Mouse (Mus musculus): ENCODE measurements around the gene Hspb3. TPM values are rescaled to one million over a fixed set of nuclear protein-coding genes. Genes with fewer than 3 reads are reported as not detected.

Hspb3 gene
- polyA plus RNA-seq, 1 experiment: not detected

DNA sequence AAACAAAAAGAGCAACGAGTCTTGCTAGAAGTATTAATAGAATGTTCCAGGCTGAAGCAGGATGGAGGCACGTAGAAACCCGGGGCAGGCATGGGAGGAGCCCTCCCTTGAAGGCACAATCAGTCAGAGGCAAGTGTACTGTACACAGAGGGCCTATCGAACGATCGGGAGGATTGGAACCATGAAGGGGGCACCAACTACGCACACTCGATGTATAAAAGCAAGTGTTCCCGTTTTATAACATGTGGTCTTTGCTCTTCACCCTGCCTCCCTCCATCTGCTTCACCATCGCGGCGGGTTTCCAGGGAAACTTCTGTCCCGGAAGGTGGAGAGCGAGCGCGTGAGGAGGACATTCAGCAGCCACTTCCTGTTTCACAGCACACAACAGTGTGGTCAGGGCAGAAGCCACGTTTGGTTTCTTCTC lies 27.7 kb downstream of the Hspb3 start:
- no peak for TF ChIP-seq MYOG (IDR thresholded peaks at IDR 0.05; ENCODE audit: control insufficient read depth, extremely low read depth, insufficient read length)
- no peak for TF ChIP-seq MYOD1 (IDR thresholded peaks at IDR 0.05; ENCODE audit: control insufficient read depth, insufficient read length, low read depth)
- no peak for TF ChIP-seq MAX (IDR thresholded peaks at IDR 0.05)
- no peak for TF ChIP-seq FOSL1 (IDR thresholded peaks at IDR 0.05; ENCODE audit: insufficient read depth, low read length, poor library complexity, severe bottlenecking)
- TF ChIP-seq USF1 (IDR thresholded peaks at IDR 0.05; ENCODE audit: low read depth): no peak
- no peak for TF ChIP-seq CTCF (IDR thresholded peaks at IDR 0.05; ENCODE audit: control insufficient read depth, insufficient read depth, insufficient read length)
- no peak for TF ChIP-seq CEBPB (IDR thresholded peaks at IDR 0.05; ENCODE audit: low read depth)
- no peak overlapping the region for H3ac ChIP-seq (ENCODE audit: control insufficient read depth, insufficient read length, low read depth)

GRCm38 (mm10) chr13:113634732-113635481 lies 28.6 kb downstream of the Hspb3 start:
- H3K79me2 ChIP-seq (ENCODE audit: control insufficient read depth, insufficient read depth): no peaks in the 10 kb centered on the region
- H3K4me3 ChIP-seq (ENCODE audit: insufficient read depth, poor library complexity, severe bottlenecking): no peak overlapping the region
- no peaks in the 10 kb centered on the region for H3K79me3 ChIP-seq (ENCODE audit: low read depth)
- H3K27me3 ChIP-seq (ENCODE audit: control insufficient read depth, insufficient read depth, insufficient read length): no peaks in the 10 kb centered on the region
- no peaks in the 10 kb centered on the region for H3K36me3 ChIP-seq (ENCODE audit: control insufficient read depth, insufficient read depth)
- no peak overlapping the region for H3ac ChIP-seq (ENCODE audit: control insufficient read depth, insufficient read length, low read depth)
- TF ChIP-seq MYOG (IDR thresholded peaks at IDR 0.05; ENCODE audit: control insufficient read depth, extremely low read depth, insufficient read length) (no peak), CTCF (IDR thresholded peaks at IDR 0.05; ENCODE audit: control insufficient read depth, insufficient read depth, insufficient read length) (no peak), MAX (IDR thresholded peaks at IDR 0.05) (no peak), MYOD1 (IDR thresholded peaks at IDR 0.05; ENCODE audit: control insufficient read depth, insufficient read length, low read depth) (no peak), USF1 (IDR thresholded peaks at IDR 0.05; ENCODE audit: low read depth) (no peak), CEBPB (IDR thresholded peaks at IDR 0.05; ENCODE audit: low read depth) (no peak), FOSL1 (IDR thresholded peaks at IDR 0.05; ENCODE audit: insufficient read depth, low read length, poor library complexity, severe bottlenecking) (no peak)

More for the DNA sequence above, 27.7 kb downstream of the Hspb3 start:
- no peaks in the 10 kb centered on the region for H3K27me3 ChIP-seq (ENCODE audit: control insufficient read depth, insufficient read depth, insufficient read length)
- H3K36me3 ChIP-seq (ENCODE audit: control insufficient read depth, insufficient read depth): no peaks in the 10 kb centered on the region
- no peak overlapping the region for H3K4me3 ChIP-seq (ENCODE audit: insufficient read depth, poor library complexity, severe bottlenecking)
- H3K79me2 ChIP-seq (ENCODE audit: control insufficient read depth, insufficient read depth): no peaks in the 10 kb centered on the region
- H3K79me3 ChIP-seq (ENCODE audit: low read depth): no peaks in the 10 kb centered on the region

DNA sequence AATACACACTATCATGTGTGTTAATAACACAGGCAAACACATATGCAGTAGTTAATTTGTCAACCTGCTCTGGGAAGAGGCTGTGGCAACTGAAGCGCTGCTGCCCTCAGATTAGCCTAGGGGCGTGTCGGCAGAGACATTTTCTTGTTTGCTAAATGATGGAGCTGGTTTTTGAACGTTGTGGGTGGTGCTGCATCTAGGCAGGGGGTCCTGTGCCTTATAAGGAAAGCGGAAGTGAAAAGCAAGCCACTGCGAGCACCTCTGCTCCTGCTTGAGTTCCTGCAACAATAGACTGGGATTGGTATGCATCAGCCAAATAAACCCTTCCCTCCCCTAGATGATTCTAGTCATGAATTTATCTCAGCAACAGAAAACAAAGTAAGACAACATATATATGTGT lies 31.0 kb downstream of the Hspb3 start:
- Histone ChIP-seq H3K79me3 (ENCODE audit: low read depth) (no peaks in the 10 kb centered on the region), H3ac (ENCODE audit: control insufficient read depth, insufficient read length, low read depth) (no peak overlapping the region), H3K27me3 (ENCODE audit: control insufficient read depth, insufficient read depth, insufficient read length) (no peaks in the 10 kb centered on the region), H3K79me2 (ENCODE audit: control insufficient read depth, insufficient read depth) (no peaks in the 10 kb centered on the region), H3K36me3 (ENCODE audit: control insufficient read depth, insufficient read depth) (no peaks in the 10 kb centered on the region), H3K4me3 (ENCODE audit: insufficient read depth, poor library complexity, severe bottlenecking) (no peak overlapping the region)
- TF ChIP-seq USF1 (IDR thresholded peaks at IDR 0.05; ENCODE audit: low read depth) (no peak), CEBPB (IDR thresholded peaks at IDR 0.05; ENCODE audit: low read depth) (no peak), FOSL1 (IDR thresholded peaks at IDR 0.05; ENCODE audit: insufficient read depth, low read length, poor library complexity, severe bottlenecking) (no peak), MAX (IDR thresholded peaks at IDR 0.05) (no peak)

GRCm38 (mm10) chr13:113627601-113628000 lies 35.9 kb downstream of the Hspb3 start:
- no peak for TF ChIP-seq MYOD1 (IDR thresholded peaks at IDR 0.05; ENCODE audit: control insufficient read depth, insufficient read length, low read depth)
- no peak for TF ChIP-seq USF1 (IDR thresholded peaks at IDR 0.05; ENCODE audit: low read depth)
- no peak for TF ChIP-seq MYOG (IDR thresholded peaks at IDR 0.05; ENCODE audit: control insufficient read depth, extremely low read depth, insufficient read length)
- no peak for TF ChIP-seq FOSL1 (IDR thresholded peaks at IDR 0.05; ENCODE audit: insufficient read depth, low read length, poor library complexity, severe bottlenecking)
- Histone ChIP-seq H3K4me3 (ENCODE audit: insufficient read depth, poor library complexity, severe bottlenecking) (no peak overlapping the region), H3K79me3 (ENCODE audit: low read depth) (no peaks in the 10 kb centered on the region), H3K79me2 (ENCODE audit: control insufficient read depth, insufficient read depth) (no peaks in the 10 kb centered on the region), H3ac (ENCODE audit: control insufficient read depth, insufficient read length, low read depth) (no peak overlapping the region), H3K27me3 (ENCODE audit: control insufficient read depth, insufficient read depth, insufficient read length) (no peaks in the 10 kb centered on the region), H3K36me3 (ENCODE audit: control insufficient read depth, insufficient read depth) (no peaks in the 10 kb centered on the region)

DNA sequence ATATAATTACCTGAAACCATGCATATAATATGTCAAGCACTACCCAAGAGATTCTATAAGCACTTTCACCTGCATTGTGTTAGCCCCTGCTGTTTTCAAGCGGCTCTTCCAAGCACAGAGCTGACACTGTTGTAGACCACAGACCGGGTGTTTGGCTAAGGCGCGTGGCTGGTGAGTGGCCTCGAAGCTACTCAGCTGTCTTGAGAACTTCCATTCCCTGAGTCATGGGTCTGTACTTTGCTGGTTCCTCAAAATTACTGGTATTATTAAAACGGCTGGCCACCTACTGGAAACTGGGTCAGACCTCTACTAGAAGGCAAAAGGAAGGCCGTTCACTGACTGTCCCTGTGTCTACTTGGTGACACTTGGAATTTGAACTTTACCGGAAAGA lies 40.6 kb downstream of the Hspb3 start:
- Histone ChIP-seq H3K79me2 (ENCODE audit: control insufficient read depth, insufficient read depth) (peaks cover 5% of the 10 kb centered on the region), H3K36me3 (ENCODE audit: control insufficient read depth, insufficient read depth) (no peaks in the 10 kb centered on the region)

More for the DNA sequence above, 40.6 kb downstream of the Hspb3 start:
- Histone ChIP-seq H3K79me3 (ENCODE audit: low read depth) (peaks cover 2% of the 10 kb centered on the region), H3K4me3 (ENCODE audit: insufficient read depth, poor library complexity, severe bottlenecking) (no peak overlapping the region), H3K27me3 (ENCODE audit: control insufficient read depth, insufficient read depth, insufficient read length) (no peaks in the 10 kb centered on the region), H3ac (ENCODE audit: control insufficient read depth, insufficient read length, low read depth) (no peak overlapping the region)
- no peak for TF ChIP-seq CTCF (IDR thresholded peaks at IDR 0.05; ENCODE audit: control insufficient read depth, insufficient read depth, insufficient read length)
- no peak for TF ChIP-seq FOSL1 (IDR thresholded peaks at IDR 0.05; ENCODE audit: insufficient read depth, low read length, poor library complexity, severe bottlenecking)
- TF ChIP-seq MYOG (IDR thresholded peaks at IDR 0.05; ENCODE audit: control insufficient read depth, extremely low read depth, insufficient read length): no peak
- TF ChIP-seq MYOD1 (IDR thresholded peaks at IDR 0.05; ENCODE audit: control insufficient read depth, insufficient read length, low read depth): no peak
- no peak for TF ChIP-seq CEBPB (IDR thresholded peaks at IDR 0.05; ENCODE audit: low read depth)
- TF ChIP-seq USF1 (IDR thresholded peaks at IDR 0.05; ENCODE audit: low read depth): no peak
- TF ChIP-seq MAX (IDR thresholded peaks at IDR 0.05): no peak

Measured in C2C12 (cell line).